Mouse (Mus musculus) urinary bladder, postnatal 0 days (tissue): Measurements from ENCODE around the gene Trim54. TPM values are rescaled to one million over a fixed set of nuclear protein-coding genes. Genes with fewer than 3 reads are reported as not detected.

ENCODE experiments used
- polyA plus RNA-seq: library from polyadenylated mRNA; unstranded; fragments of >200 nt; fragmentation: Nextera tagmentation; extraction: Ambion mirVana; gene quantifications from 2 replicates; pipeline ENCODE4 v1.2.1, GENCODE M21; 2015

Trim54 gene
- not detected in 2 replicates for polyA plus RNA-seq

DNA sequence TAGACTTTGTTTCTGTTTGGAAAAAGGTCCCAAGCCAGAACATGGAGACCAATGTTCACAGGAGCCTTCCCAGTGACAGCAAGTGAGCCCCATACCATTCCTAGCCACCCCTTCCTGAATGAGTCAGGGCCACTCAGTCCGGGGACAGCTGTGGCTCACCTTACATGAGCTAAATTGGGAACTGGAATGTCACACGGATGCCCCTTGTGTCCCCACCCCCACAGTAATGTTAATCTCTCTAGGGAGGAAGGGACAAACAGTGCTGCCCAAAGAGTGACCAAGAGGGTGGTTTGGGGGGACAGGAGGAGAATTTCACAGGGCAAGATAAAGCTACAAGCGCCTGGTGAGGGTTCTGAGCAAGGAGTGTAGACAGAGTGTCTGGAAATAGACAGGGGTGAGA lies at the start of gene Trim54:
Trim54 (plus strand) TSS at position 359 of the 400 bp plus-strand sequence.

DNA sequence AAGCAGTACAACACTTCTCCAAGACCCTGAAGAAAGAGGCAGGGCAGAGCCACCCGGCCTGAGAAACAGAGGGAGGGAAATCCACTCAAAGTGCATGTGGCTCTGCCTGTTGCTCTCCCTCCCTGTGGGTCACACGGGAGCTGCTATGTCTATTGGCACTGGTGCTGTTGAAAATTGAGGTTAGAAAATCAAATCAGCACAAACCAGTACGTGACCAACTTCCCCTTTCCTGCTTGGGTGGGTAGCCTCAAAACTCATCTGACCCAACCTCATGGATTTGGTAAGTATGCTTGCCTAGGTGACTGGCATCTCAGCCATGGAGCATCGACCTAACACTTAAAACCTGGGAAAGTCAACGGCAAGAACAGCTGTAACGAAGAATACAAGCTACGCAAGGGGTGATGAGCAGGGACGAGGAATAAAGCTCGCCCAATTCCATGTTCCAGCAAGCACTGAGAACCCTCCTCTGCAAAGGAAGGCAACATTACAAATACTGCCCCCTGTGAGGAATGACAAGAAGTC lies 10.6 kb upstream of the Trim54 start, which contains the start of gene Dnajc5g:
Dnajc5g (plus strand) TSS at position 472 of the 522 bp plus-strand sequence.

DNA sequence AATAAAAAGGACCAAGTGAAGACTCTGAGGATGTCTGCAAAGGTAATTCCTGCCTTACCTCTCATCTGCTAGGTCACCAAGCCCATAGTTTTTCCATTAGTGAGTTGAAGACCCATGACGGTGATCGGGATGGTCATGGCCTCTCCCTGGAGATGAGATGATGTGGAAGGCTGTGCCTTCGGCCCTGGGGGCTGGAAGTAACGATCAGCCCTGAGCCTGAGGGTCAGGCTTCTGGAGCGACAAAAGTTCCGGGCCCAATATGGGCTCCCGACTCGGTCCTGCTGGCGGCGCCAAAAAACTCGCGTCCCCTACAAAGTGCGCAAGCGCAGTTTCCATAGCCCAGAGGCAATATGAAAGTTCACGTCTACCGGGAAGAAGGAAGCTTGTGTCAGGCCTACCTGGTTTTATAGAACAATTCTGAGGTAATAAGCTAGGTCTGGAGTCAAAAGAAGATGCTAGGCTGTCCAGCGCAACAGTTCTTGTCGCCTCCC lies 8.5 kb upstream of the Trim54 start, which contains the start of gene Slc30a3:
Slc30a3 (minus strand) TSS at position 238 of the 491 bp plus-strand sequence.

DNA sequence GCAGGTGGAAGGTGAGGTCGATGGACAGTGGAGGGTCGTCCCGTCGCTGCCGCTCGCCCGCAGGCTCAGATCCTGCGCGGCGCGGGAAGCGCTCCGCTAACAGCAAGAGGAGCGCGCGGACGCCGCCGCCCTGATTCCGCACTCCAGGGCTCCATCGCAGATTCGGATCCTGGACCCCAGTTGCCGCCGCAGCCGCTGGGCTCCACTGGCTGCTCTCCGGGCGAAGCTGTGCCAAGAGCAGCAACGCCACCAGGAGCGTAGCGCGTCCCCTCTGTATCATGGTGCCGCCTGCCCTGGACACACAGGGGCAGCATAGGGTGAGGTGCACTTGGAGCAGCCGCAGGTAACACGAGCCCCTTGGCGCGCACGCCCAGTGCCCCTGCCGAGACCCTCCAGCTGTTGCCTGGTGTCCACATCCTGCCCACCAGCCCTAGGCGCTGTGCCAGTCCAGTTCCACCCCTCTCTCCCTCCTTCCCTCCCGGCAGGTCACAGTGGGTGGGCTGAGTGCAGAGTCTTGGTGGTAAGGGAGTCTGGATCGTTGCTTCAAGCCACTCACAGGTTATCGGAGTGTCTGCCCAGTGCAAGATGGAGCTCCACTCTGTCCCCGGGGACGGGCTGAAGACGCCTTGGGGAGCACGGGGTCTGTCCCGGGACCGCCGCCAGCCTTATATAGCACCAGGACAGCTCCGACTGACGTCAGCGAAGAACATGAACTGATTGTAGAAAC lies 21.9 kb downstream of the Trim54 start, which contains the start of gene Ucn:
Ucn (minus strand) TSS at position 589 of the 727 bp plus-strand sequence.

DNA sequence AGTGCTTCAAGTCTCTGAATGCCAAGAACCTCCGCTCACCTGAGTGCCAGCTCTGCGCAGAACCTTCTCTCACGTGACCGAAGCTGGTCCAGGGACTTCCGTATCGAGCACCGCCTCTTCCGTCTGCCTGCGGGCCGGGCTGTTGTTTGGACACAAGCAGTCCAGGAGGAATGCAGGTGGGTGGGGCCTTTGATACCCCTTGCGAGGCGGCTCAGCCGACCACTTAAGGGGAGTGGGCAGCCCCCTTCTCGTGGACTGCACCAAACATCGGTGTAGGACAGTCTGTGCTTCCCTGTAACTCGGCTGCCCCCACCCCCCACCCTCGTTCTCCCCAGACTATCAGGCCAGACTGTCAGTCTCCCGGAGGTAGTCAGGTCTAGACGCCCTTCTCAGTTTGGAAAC lies 37.6 kb downstream of the Trim54 start, which contains the start of gene Mpv17:
Mpv17 (minus strand) TSS at position 100 of the 402 bp plus-strand sequence.

DNA sequence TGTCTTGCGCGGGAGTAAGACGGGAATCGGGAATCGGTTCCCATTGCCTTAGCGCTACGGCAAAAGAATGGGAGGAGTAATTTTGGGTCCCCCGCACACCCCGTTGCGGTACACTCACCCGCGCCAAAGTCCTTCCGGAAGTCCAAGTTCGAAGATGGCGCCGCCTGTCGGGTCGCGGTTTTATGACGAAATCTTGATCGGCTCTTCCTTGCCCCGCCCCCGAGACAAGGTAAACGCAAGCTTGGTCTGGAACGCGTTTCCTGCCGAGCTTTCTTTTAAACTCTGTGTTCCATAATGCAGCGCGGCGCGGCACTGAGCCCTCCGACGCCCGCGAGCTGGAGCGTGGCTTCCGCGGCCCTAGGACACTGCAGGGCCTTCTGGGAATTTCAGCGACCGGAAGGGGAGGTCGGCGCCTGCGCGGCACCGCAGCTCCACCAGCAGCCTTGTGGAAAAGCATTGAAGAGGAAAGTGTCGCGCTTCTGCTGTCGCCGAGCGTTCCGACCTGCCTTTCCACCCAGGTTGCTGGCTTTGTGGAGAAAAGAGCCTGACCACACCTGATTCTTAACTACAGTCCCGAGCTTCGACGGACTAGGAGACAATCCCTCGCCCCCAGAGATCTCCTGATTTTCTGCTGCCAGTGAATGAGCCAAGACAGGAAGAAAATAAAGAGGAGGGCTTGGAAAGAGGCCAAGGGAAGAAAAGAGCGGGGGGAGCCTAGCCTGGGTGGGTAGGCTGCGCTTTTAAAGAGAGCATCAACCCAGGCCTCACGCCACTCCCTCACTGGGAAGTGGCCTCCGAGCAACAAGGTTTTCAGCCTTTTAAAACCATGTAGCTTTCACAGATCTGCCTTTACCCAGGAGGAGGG lies 63.5 kb downstream of the Trim54 start, which contains the start of the genes Gm29609 and Gtf3c2:
Gm29609 (minus strand) TSS at position 146 of the 865 bp plus-strand sequence.
Gtf3c2 (minus strand) TSS at position 379 of the 865 bp plus-strand sequence.

Other genes with a start within 250 kb of the Trim54 start
- 55.2 and 70.2 TPM in 2 replicates for gene Tmem214, start 248.7 kb upstream of the Trim54 start, polyA plus RNA-seq
- 5.8 and 6.7 TPM in 2 replicates for gene Agbl5, start 228.0 kb upstream of the Trim54 start, polyA plus RNA-seq
- gene Ost4, start 208.9 kb upstream of the Trim54 start, polyA plus RNA-seq, result 525 and 535 TPM in 2 replicates
- 133 and 147 TPM in 2 replicates for gene Emilin1, start 203.3 kb upstream of the Trim54 start, polyA plus RNA-seq
- gene Khk, start 195.3 kb upstream of the Trim54 start, polyA plus RNA-seq, result 16.8 and 20.7 TPM in 2 replicates
- 9.9 and 13.8 TPM in 2 replicates for gene Cgref1, start 171.1 kb upstream of the Trim54 start, polyA plus RNA-seq
- 76.4 and 81.5 TPM in 2 replicates for gene Preb, start 156.4 kb upstream of the Trim54 start, polyA plus RNA-seq
- gene Tcf23, start 148.1 kb upstream of the Trim54 start, polyA plus RNA-seq, result 0.29 and 0.53 TPM in 2 replicates
- 208 and 234 TPM in 2 replicates for gene Atraid, start 68.4 kb upstream of the Trim54 start, polyA plus RNA-seq
- 7.6 and 8.1 TPM in 2 replicates for gene Slc5a6, start 67.8 kb upstream of the Trim54 start, polyA plus RNA-seq
- gene Cad, start 61.9 kb upstream of the Trim54 start, polyA plus RNA-seq, result 7.7 and 8.9 TPM in 2 replicates
- gene Dnajc5g, start 10.4 kb upstream of the Trim54 start, polyA plus RNA-seq, result not detected in 2 replicates
- gene Slc30a3, start 8.5 kb upstream of the Trim54 start, polyA plus RNA-seq, result not detected in 2 replicates
- not detected in 2 replicates for gene Ucn, start 22.1 kb downstream of the Trim54 start, polyA plus RNA-seq
- gene Mpv17, start 37.5 kb downstream of the Trim54 start, polyA plus RNA-seq, result 60.7 and 61.3 TPM in 2 replicates
- gene Gm29609, start 63.2 kb downstream of the Trim54 start, polyA plus RNA-seq, result 0.29 and 1.5 TPM in 2 replicates
- gene Gtf3c2, start 63.4 kb downstream of the Trim54 start, polyA plus RNA-seq, result 21.8 and 27.1 TPM in 2 replicates
- gene Snx17, start 76.5 kb downstream of the Trim54 start, polyA plus RNA-seq, result 106 and 108 TPM in 2 replicates
- 31.4 and 37.4 TPM in 2 replicates for gene Eif2b4, start 76.7 kb downstream of the Trim54 start, polyA plus RNA-seq
- 4.0 and 4.5 TPM in 2 replicates for gene Zfp513, start 85.6 kb downstream of the Trim54 start, polyA plus RNA-seq
- gene Ppm1g, start 104.0 kb downstream of the Trim54 start, polyA plus RNA-seq, result 59.8 and 62.1 TPM in 2 replicates
- 103 and 107 TPM in 2 replicates for gene Nrbp1, start 124.2 kb downstream of the Trim54 start, polyA plus RNA-seq
- gene Gm9970, start 124.5 kb downstream of the Trim54 start, polyA plus RNA-seq, result 1.0 and 1.3 TPM in 2 replicates
- 30.7 and 32.7 TPM in 2 replicates for gene Krtcap3, start 135.0 kb downstream of the Trim54 start, polyA plus RNA-seq
- 9.7 and 12.7 TPM in 2 replicates for gene Ift172, start 174.4 kb downstream of the Trim54 start, polyA plus RNA-seq
- gene Fndc4, start 179.4 kb downstream of the Trim54 start, polyA plus RNA-seq, result 12.9 and 13.2 TPM in 2 replicates
- 0.11 TPM in 1 of 2 replicates, not detected in the other for gene Gckr, start 180.7 kb downstream of the Trim54 start, polyA plus RNA-seq